Mouse (Mus musculus): ENCODE results near the gene Cryba1.

Cryba1 gene

DNA sequence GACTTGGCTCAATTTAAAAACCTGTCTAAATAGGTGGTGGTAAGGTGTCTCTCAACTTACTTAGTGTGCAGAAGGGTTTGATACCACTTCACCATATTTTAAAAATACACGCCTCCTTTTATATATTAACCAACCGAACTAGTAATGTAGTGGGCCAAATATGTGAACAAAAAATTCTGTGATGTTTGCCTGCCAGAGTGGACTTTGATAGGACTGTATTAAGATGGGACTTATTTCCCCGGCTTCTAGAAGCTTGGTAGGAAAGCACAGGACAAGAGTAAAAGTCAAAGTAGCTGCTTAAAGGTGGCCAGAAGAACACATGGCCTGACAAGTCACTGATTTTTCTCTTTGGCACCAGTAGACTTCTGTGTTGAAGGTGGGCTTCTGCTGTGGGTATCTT is 11.3 kb downstream of the Cryba1 start:
- no peak for DNase-seq (ENCODE audit: low spot score)

DNA sequence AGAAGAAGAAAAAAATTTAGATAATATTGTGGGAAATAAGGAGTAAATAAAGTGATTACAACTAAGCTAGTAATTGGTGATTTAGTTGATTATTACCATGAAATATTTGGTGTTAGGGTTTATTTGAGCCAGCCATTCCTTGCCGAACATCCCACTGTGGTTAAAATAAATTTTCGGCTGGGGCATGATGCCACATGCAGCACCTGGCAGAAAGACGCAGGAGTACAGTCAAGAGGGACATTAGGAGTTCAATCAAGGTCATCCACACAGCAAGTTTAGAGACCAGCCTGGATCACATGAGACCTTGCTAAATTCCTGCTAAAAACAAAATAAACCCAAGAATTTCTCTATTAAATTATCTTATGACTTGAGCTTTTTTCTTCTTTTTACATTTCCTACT is 16.0 kb downstream of the Cryba1 start:
- DNase-seq (ENCODE audit: low spot score), result no peak

DNA sequence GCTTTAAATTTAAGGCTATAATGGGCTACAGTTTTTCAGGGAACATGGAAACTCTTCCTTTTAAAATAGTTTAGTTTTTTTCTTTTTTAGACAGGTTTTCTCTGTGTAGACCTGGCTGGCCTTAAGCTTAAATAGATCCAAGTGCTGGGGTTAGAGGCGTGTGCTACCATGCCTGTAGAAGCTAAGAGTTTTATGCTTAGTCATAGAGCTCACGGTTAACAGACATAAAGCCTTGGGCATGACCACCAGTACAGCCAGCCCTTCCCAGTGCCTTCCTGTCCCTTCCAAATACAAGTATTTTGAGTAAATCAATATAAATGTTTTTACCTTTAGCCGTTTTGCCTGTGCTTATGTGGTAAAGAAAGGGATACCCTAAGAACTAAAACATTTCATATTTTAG is 19.2 kb downstream of the Cryba1 start:
- no peak for DNase-seq (ENCODE audit: low spot score)

DNA sequence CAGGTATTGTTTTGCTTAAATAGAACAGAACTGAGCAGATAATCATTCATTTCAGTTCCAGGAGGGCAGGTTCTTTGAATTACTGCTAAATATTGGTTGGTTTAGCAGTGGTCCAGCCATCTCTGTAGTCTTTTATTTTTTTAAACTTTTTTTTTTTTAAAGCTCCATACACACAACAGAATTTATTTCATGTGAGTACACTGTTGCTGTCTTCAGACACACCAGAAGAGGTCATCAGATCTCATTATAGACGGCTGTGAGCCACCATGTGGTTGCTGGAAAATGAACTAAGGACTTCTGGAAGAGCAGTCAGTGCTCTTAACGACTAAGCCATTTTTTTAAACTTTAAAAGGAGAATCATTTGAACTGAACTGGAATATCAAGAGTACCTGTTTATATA is 27.9 kb downstream of the Cryba1 start:
- DNase-seq (ENCODE audit: low spot score), result no peak

DNA sequence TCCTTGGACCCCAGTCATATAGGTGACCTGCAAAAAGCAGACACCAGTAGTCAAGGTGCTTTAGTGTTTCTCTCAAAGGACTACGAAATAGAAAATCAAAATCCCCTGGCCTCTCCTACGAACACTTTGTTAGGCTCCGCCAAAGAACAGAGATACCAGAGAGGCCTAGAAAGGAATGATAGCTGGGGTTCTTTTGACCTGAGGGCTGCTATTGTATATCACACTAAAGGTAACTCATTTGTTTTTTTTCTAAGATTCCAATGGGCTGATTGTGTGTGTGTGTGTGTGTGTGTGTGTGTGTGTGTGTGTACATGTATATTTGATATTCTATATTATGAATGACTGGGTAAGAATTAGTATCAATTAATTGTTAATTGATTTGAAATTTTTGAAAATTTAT is 32.1 kb downstream of the Cryba1 start:
- no peak for DNase-seq (ENCODE audit: low spot score)

DNA sequence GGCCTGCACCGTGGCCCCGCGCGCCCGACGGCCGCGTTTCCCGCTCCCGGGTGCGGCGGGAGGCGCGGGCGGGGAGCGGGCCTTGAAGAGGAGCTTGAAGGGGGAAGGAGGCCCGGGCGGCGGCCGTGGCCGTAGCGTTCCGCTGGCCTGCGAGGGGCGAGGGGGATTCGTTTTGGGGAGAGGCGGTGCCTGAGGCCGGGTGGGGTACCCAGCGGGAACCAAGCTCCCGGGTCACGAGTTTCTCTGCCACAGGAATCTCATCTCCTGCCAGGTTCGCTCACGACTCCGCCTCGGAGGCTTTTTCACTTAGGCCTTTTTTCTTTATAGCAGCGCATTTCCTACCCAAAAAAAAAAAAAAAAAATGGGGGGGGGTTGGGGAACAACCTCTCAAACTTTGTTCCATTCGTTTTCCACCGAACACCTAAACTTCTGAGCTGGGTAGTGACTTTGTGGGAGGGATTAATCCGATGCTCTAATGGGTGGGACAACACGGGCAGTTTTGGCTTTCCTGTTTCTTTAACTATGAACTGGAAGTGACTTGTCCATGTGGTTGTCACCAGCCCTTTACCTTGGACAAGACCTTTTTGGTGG is 37.4 kb downstream of the Cryba1 start:
- DNase-seq (ENCODE audit: low spot score), result peak; percentile 76

DNA sequence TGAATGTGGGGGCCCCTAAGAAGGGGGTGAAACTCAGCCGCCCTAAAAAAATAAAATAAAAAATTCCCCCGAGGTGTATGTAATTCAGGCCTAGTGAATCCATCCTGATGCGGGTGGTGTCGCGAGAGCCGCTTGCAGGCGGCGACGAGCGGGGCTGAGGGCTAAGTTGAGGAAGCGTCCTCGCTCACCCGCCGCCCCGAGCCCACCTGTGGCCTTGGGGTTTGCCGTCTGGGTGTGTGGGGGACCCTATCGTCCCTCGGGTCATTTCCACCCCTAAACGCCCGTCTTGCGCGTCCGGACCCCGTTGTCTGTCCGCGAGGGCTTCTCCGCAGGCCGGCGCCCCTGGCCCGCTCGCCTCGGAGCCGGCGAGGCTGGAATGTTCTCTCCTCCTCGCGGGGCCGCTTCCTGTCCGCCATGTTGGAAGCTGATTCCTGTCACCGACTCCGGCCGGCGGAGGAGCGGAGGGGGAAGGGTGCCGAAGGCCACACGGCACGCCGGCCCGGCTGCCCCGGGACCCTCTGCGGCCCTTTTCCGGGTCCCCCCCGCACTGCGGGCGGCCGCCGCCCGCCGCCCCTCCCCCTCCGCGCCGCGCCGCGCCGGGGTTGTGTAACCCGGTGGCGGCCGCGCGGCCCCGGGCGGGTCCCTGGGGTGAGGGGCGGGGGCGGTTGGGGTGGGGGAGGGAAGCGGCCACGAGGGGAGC is 38.1 kb downstream of the Cryba1 start:
- DNase-seq (ENCODE audit: low spot score), result peak; percentile 83

DNA sequence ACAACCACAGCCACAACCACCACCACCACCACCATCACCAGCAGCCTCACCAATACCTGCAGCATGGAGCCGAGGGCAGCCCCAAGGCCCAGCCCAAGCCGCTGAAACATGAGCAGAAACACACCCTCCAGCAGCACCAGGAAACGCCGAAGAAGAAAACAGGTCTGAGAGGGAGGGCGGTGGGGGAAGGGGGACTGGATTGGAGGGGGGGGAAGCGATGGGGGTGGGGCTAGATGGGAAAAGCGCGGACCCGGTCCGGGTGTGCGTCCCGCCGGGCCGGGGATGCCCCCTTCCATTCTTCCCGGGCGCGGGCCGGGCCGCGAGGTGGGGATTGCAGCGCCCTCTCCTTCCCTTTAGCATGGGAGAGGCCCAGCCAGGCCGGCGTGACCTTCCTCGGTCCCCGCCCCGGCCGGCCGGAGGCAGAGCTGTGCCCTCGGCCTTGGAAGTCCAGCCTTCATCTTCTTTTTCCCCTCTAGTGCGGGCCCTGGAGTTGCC is 38.7 kb downstream of the Cryba1 start:
- DNase-seq (ENCODE audit: low spot score), result peak; percentile 71

DNA sequence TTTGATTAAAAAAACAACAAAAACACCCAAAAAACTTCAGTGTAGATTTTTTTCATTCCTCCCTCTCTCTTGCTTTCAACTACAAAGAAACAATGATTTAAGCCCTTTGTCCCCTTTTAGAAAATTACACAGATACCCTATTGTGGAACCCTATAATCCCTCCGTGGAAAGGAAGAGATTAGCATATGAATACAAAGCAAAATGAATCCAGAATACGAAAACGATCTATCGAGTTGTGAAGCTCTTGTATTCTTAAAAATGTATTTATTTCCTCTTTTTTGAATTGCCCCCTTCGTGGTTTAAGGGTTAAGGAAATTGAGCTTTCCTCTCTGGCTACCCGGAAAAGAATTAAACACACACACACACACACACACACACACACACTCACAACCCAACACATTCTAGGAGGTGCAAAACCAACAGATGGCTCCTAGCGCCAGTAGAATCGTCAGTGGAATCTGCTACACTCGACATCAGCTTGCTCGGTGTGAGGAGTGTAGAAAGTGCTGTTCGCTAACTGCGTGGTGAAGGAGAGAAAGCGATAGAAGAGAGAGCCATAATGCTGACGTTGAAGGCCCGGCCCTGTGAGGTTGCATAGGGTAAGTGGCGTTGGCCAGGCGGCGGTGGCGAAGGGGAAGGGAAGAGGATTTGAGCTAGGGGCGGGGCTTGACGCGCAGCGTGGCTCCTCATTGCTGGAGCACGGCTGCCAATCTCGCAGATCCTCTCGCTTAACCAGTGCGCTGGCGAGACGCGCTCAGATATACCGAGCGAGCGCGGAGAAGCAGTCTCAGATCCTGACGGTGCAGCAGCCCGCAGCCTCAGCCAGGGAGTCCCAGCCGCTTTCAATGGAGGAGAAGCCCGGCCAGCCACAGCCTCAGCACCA is 39.5 kb downstream of the Cryba1 start, which contains the start of gene Nufip2:
TSS of gene Nufip2 (plus strand) at position 773 of the 883 bp plus-strand sequence.
- DNase-seq (ENCODE audit: low spot score), result peak; percentile 98

DNA sequence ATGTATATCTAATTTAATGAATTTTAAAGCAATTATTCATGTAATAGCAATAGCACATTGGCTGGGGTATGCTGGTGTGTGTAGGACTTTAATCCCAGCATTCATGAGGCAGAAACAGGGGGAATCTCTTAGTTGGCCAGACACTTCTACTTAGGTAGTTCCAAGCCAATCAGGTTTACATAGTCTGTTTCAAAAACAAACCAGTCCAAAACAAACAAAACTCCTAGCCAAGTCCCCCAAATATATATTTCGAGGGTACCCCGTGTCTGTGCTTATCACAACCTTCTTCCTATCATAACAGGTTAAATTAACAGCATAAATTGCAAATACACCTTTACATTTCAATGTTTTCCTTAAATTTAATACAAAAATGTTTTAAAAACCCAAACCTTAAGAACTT is 40.2 kb downstream of the Cryba1 start:
- DNase-seq (ENCODE audit: low spot score), result no peak

DNA sequence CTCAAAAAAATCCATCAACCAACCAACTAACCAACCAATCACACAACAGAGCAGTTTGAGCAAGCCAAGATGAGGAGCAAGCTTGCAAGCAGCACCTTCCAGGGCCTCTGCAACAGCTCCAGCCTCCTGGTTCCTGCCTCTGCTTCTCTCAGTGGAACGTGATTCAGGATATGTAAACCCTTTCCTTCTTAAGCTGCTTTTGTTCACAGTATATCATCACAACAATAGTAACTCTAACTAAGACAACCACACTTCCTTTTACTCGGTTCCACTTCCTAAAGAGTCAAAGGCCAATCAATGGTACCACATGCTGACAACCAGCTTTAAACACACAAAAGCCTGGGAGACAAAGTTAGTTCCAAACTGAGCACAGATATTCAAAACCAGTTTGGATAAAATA is 45.1 kb downstream of the Cryba1 start:
- no peak for DNase-seq (ENCODE audit: low spot score)

DNA sequence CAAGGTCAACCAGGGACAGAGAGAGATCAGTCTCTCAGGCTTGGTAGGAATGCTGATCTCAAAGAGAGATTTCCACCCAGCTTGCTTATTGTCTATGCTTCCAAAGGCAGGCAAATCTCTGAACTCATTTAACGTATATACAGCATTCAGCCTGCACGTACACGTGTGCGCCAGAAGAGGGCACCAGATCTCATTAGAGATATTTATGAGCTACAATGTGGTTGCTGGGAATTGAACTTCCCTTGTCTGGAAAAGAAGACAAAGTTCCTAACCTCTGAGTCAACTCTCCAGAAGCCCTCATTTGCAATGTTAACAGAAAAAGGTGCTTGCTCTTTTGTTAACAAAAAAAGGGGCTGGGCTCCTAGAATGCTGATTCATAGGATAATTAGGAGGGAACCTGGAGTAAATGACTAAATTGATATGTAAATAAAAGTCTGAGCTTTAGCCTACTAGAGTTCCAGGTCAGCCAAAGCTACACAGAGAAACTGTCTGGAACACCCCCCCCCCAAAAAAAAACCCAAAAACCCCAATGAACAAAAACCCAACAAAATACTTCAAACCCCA is 51.6 kb downstream of the Cryba1 start:
- no peak for DNase-seq (ENCODE audit: low spot score)

DNA sequence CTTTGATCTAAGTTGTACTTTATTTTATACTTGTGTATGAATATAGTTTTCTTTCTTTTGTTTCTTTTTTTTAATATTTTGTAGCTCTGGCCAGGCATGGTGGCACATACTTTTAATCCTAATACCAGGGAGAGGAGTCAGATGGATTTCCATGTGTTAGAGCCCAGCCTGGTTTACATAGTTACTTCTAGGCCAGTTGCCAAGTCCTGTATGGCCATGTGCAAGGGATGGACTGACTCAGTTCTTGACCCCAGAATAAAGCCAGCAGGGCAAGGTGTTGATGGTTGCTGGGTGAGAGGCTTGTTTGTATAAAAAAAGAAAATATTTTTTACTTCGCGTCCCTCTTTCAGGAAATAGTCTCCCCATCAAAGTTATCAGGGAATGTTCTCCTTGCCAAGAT is 52.3 kb downstream of the Cryba1 start:
- no peak for DNase-seq (ENCODE audit: low spot score)

All from testis, postnatal 14 days (tissue).